Mouse (Mus musculus): ENCODE measurements around the gene Ago3.
A peak's percentile ranks its signal among the peaks of the same experiment; 100 is the strongest.

Gene Ago3

GRCm38 (mm10) chr4:126415707-126416106 is 13.6 kb downstream of the Ago3 start:
- no peak for DNase-seq

- DNase-seq = no peak
These were observed 16.8 kb downstream of the Ago3 start for GRCm38 (mm10) chr4:126412526-126412925.

GRCm38 (mm10) chr4:126371497-126371896 is 57.9 kb downstream of the Ago3 start:
- no peak for DNase-seq

- DNase-seq = no peak
These were observed 69.3 kb downstream of the Ago3 start for GRCm38 (mm10) chr4:126360069-126360468.

GRCm38 (mm10) chr4:126343451-126343850 is 85.9 kb downstream of the Ago3 start:
- DNase-seq = no peak

GRCm38 (mm10) chr4:126339461-126339860 is 89.9 kb downstream of the Ago3 start:
- DNase-seq = no peak

GRCm38 (mm10) chr4:126332358-126332757 is 97.0 kb downstream of the Ago3 start:
- no peak for DNase-seq

GRCm38 (mm10) chr4:126331751-126332150 is 97.6 kb downstream of the Ago3 start:
- DNase-seq = no peak

- DNase-seq = no peak
These were observed 99.1 kb downstream of the Ago3 start for GRCm38 (mm10) chr4:126330295-126330694.

- DNase-seq = no peak
These were observed 103.3 kb downstream of the Ago3 start for GRCm38 (mm10) chr4:126326036-126326435.

GRCm38 (mm10) chr4:126325281-126325861 is 104.0 kb downstream of the Ago3 start, which contains the start of gene Tekt2:
Gene Tekt2, minus strand, starts transcription at chr4:126325688.
- no peak for DNase-seq

- peak; percentile 22 for DNase-seq
These were observed 104.5 kb downstream of the Ago3 start for GRCm38 (mm10) chr4:126324861-126325260.

- DNase-seq = no peak
These were observed 106.7 kb downstream of the Ago3 start for GRCm38 (mm10) chr4:126322646-126323045.

- DNase-seq = peak; percentile 57
These were observed 107.4 kb downstream of the Ago3 start for GRCm38 (mm10) chr4:126321854-126322511.

GRCm38 (mm10) chr4:126321111-126321853 is 108.1 kb downstream of the Ago3 start, which contains the start of gene Adprhl2:
Gene Adprhl2, minus strand, starts transcription at chr4:126321703.
- peak; percentile 96 for DNase-seq

- peak; percentile 10 for DNase-seq
These were observed 109.5 kb downstream of the Ago3 start for GRCm38 (mm10) chr4:126319806-126320205.

- DNase-seq = peak; percentile 36
These were observed 112.8 kb downstream of the Ago3 start for GRCm38 (mm10) chr4:126316443-126317040.

- DNase-seq = peak; percentile 52
These were observed 113.4 kb downstream of the Ago3 start for GRCm38 (mm10) chr4:126315931-126316330.

GRCm38 (mm10) chr4:126314393-126314792 is 115.0 kb downstream of the Ago3 start:
- peak; percentile 11 for DNase-seq

GRCm38 (mm10) chr4:126313202-126313601 is 116.2 kb downstream of the Ago3 start:
- peak; percentile 16 for DNase-seq

- no peak for DNase-seq
These were observed 117.7 kb downstream of the Ago3 start for GRCm38 (mm10) chr4:126311566-126312200.

- peak; percentile 47 for DNase-seq
These were observed 119.0 kb downstream of the Ago3 start for GRCm38 (mm10) chr4:126310344-126310743.

- DNase-seq = peak; percentile 88
These were observed 119.4 kb downstream of the Ago3 start for GRCm38 (mm10) chr4:126309922-126310309.

Data from cerebellum, adult 11-12 months (tissue).